Mouse (Mus musculus) E14TG2a.4 (cell line): ENCODE measurements around the gene Vrtn.

ENCODE experiments used
- CTCF ChIP-seq: conservative IDR thresholded peaks from 2 replicates; pipeline ENCODE4 v1.5.1; 2014; ENCODE audit warnings: low read length
- POU5F1 ChIP-seq: IDR thresholded peaks from 2 replicates; pipeline ENCODE4 v1.6.1; 2014; ENCODE audit warnings: low read length, borderline replicate concordance

DNA sequence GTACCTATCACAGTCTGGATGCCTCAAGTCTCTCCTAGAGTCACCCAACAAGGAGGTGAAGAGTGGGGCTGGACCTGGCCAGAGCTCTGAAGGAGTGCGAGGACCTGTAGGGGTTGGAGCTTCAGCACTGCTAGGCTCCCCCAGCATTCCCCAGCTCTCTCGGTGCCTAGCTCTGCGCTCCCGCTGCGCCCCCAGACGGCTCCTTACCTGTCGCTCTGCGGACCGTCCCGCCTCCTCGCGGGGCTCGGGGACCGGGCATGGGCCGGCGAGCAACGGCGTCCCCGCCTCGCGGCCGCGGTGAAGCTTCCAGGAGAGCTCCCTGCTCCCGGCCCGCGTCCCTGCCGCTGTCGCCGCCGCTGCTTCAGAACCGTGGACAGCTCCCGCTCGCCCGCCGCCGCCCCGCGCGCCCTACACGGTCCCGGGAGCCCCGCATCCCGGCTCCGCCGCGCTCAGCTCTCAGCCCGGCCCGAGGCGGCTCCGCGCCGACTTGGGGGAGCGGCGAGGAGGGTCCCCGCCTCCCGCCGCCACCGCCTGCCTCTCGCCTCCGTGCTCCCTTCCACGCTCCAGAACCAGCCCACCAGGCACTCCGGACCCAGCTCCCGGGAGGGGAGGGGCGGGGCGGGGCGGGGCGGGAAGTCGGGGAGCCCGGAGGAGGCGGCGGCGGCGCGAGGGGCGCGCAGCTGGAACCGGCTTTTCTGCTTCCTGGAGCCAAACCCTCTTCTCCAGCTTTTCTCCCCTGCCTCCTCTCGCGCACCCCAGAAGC lies 57.7 kb downstream of the Vrtn start, which contains the start of gene Syndig1l:
- no peak for TF ChIP-seq CTCF
- TF ChIP-seq POU5F1, result no peak
